24 mouse cellular contexts compared by ENCODE assay signal in the genomic region with DNA sequence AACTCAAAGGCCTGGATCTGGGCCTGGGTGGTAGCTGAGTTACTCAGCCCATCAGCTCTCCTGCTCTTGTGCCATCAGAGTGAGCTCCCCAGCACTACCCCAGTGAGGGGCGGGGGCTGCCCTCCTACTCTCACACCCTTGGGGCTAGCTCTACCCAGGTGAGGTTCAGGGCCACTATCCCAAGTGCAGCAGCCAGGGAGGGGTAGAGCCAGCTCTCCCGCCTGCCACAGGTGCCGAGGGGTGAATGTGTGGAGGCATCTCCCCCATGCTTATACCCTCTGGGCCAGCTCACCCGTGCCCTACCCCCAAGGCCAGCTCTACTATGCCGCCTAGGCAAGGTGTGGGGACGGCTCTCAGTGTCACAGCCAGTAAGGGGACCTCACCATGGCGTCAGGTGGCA.
DNase-seq lines count a peak whose midpoint lies in the region; ATAC-seq and TF ChIP-seq lines count a peak whose summit lies in the region.
"Had no signal": no experiment of that assay in that cellular context is flagged by ENCODE, and none has a peak within 500 bp of the region (broad histone marks: within the 10 kb centered on the region; RNA-seq: fewer than 3 reads in every experiment).

No protein-coding gene starts in this region.

- no peak overlapping the region for H3K4me3 ChIP-seq in forebrain, embryonic 12.5 days (replicated peaks)
- no peak overlapping the region for H3K4me3 ChIP-seq in forebrain, embryonic 13.5 days
- H3K4me3 ChIP-seq in heart, postnatal 0 days (ENCODE audit: low read depth, low read length), result no peak overlapping the region
- H3K4me3 ChIP-seq in kidney, embryonic 15.5 days (replicated peaks), result no peak overlapping the region
- peak overlapping the region; percentile 39 for H3K4me3 ChIP-seq in E14TG2a.4 (replicated peaks; ENCODE audit: low read length)
- H3K4me3 ChIP-seq: embryonic facial prominence, embryonic 13.5 days; erythroblast, embryonic 14.5 days; limb, embryonic 12.5 days had no signal

- H3K4me1 ChIP-seq in forebrain, embryonic 12.5 days, result no peaks in the 10 kb centered on the region
- H3K4me1 ChIP-seq in forebrain, embryonic 13.5 days, result no peaks in the 10 kb centered on the region
- H3K4me1 ChIP-seq in heart, postnatal 0 days (ENCODE audit: control insufficient read depth, insufficient read depth), result 0 out of 2 replicates have a peak, but pooled peaks cover 3% of the 10 kb centered on the region
- H3K4me1 ChIP-seq in kidney, embryonic 15.5 days, result peaks cover 37% of the 10 kb centered on the region
- peaks cover 28% of the 10 kb centered on the region for H3K4me1 ChIP-seq in E14TG2a.4 (replicated peaks; ENCODE audit: low read depth, low read length)
- H3K4me1 ChIP-seq: limb, embryonic 12.5 days had no signal

- WGBS in forebrain, embryonic 12.5 days, result 91% methylated on average over 7 of the region's 7 CpGs
- 92% methylated on average over 7 of the region's 7 CpGs for WGBS in forebrain, embryonic 13.5 days
- WGBS in heart, postnatal 0 days, result 94% methylated on average over 7 of the region's 7 CpGs
- WGBS in kidney, embryonic 15.5 days, result 89% methylated on average over 7 of the region's 7 CpGs

- H3K27me3 ChIP-seq in forebrain, embryonic 12.5 days, result no peaks in the 10 kb centered on the region
- no peaks in the 10 kb centered on the region for H3K27me3 ChIP-seq in forebrain, embryonic 13.5 days
- no peaks in the 10 kb centered on the region for H3K27me3 ChIP-seq in heart, postnatal 0 days (ENCODE audit: control insufficient read depth, insufficient read depth, low read length)
- no peaks in the 10 kb centered on the region for H3K27me3 ChIP-seq in kidney, embryonic 15.5 days
- no peaks in the 10 kb centered on the region for H3K27me3 ChIP-seq in E14TG2a.4 (ENCODE audit: insufficient read depth, low read length)
- H3K27me3 ChIP-seq: embryonic facial prominence, embryonic 13.5 days; limb, embryonic 12.5 days; Patski had no signal

- DNase-seq in heart, postnatal 0 days (ENCODE audit: low spot score), result no peak
- no peak for DNase-seq in heart, postnatal 25 days (ENCODE audit: low spot score)
- DNase-seq in kidney, postnatal 14 days, result no peak
- DNase-seq: adrenal gland, postnatal 36 days; cerebellum, adult 11 months; cerebellum, adult 9-11 months; gastrocnemius, postnatal 25 days; liver, postnatal 0 days; thymus, adult 2 months; thymus, postnatal 4 days had no signal

- no peaks in the 10 kb centered on the region for H3K9me3 ChIP-seq in forebrain, embryonic 12.5 days
- 0 out of 2 replicates have a peak, but pooled peaks cover under 1% of the 10 kb centered on the region for H3K9me3 ChIP-seq in forebrain, embryonic 13.5 days (replicated peaks)
- no peaks in the 10 kb centered on the region for H3K9me3 ChIP-seq in heart, postnatal 0 days (replicated peaks; ENCODE audit: control insufficient read depth, low read length)
- H3K9me3 ChIP-seq in kidney, embryonic 15.5 days (replicated peaks), result 0 out of 2 replicates have a peak, but pooled peaks cover under 1% of the 10 kb centered on the region
- no peaks in the 10 kb centered on the region for H3K9me3 ChIP-seq in E14TG2a.4 (ENCODE audit: low read length)
- H3K9me3 ChIP-seq: G1E had no signal

- H3K27ac ChIP-seq in forebrain, embryonic 12.5 days, result no peak overlapping the region
- no peak overlapping the region for H3K27ac ChIP-seq in forebrain, embryonic 13.5 days
- peak overlapping the region; percentile 20; the same call in 1 of the 2 replicates for H3K27ac ChIP-seq in heart, postnatal 0 days (ENCODE audit: low read depth)
- H3K27ac ChIP-seq in kidney, embryonic 15.5 days, result no peak overlapping the region
- H3K27ac ChIP-seq: embryonic facial prominence, embryonic 13.5 days; limb, embryonic 12.5 days had no signal

- intact Hi-C loops in heart, postnatal 25 days (cut with DNase I), result loop anchor here (5.0 kb wide), 1 partner anchor 43 kb away; no protein-coding TSS in a partner anchor

- no peak for TF ChIP-seq CTCF in heart, postnatal 0 days (IDR thresholded peaks at IDR 0.05; ENCODE audit: low read depth)
- no peak for TF ChIP-seq CTCF in E14TG2a.4 (conservative IDR thresholded peaks at IDR 0.05; ENCODE audit: low read length)

- no peak for TF ChIP-seq EP300 in heart, postnatal 0 days (IDR thresholded peaks at IDR 0.05; ENCODE audit: low read depth)

- H3K4me2 ChIP-seq in forebrain, embryonic 12.5 days, result no peak overlapping the region
- no peak overlapping the region for H3K4me2 ChIP-seq in forebrain, embryonic 13.5 days
- H3K4me2 ChIP-seq in heart, postnatal 0 days (ENCODE audit: low read depth, low read length), result no peak overlapping the region
- H3K4me2 ChIP-seq in kidney, embryonic 15.5 days, result no peak overlapping the region
- H3K4me2 ChIP-seq: embryonic facial prominence, embryonic 13.5 days; limb, embryonic 12.5 days; liver, embryonic 11.5 days; midbrain, embryonic 11.5 days had no signal

- H3K9ac ChIP-seq in forebrain, embryonic 12.5 days, result no peak overlapping the region
- H3K9ac ChIP-seq in forebrain, embryonic 13.5 days, result no peak overlapping the region
- no peak overlapping the region for H3K9ac ChIP-seq in heart, postnatal 0 days (replicated peaks; ENCODE audit: low read depth, low read length)
- H3K9ac ChIP-seq in kidney, embryonic 15.5 days, result no peak overlapping the region
- H3K9ac ChIP-seq: embryonic facial prominence, embryonic 13.5 days; limb, embryonic 12.5 days; liver, postnatal 0 days had no signal

- ATAC-seq in forebrain, embryonic 12.5 days (ENCODE audit: low FRiP score), result peak; percentile 11; the same call in 1 of the 2 replicates
- no peak for ATAC-seq in forebrain, embryonic 13.5 days
- 0 out of 2 replicates have a peak, but pooled peaks have one; percentile 20 for ATAC-seq in heart, postnatal 0 days (ENCODE audit: insufficient read depth, low read depth)
- ATAC-seq in kidney, embryonic 15.5 days (replicated peaks; ENCODE audit: low FRiP score), result 0 out of 2 replicates have a peak, but pooled peaks have one; percentile 36
- ATAC-seq in frontal cortex, adult (ENCODE audit: low TSS enrichment), result no peak
- ATAC-seq: forebrain, embryonic 16.5 days; intestine, embryonic 16.5 days; Patski had no signal

- 0 out of 2 replicates have a peak, but pooled peaks cover 2% of the 10 kb centered on the region for H3K36me3 ChIP-seq in forebrain, embryonic 12.5 days (replicated peaks)
- H3K36me3 ChIP-seq in forebrain, embryonic 13.5 days (ENCODE audit: poor library complexity, severe bottlenecking), result 0 out of 2 replicates have a peak, but pooled peaks cover 2% of the 10 kb centered on the region
- no peaks in the 10 kb centered on the region; the same call in 1 of the 2 replicates for H3K36me3 ChIP-seq in heart, postnatal 0 days (replicated peaks; ENCODE audit: control insufficient read depth, insufficient read depth, low read length)
- H3K36me3 ChIP-seq in kidney, embryonic 15.5 days, result peaks cover 10% of the 10 kb centered on the region
- H3K36me3 ChIP-seq in E14TG2a.4 (ENCODE audit: insufficient read depth, low read length), result peaks cover 11% of the 10 kb centered on the region

Comparison
In these comparisons a context has a peak if more than half of its experiments do, and no peak if none do; other contexts are left out.
1. ATAC-seq: peak in forebrain, embryonic 12.5 days (single experiment), heart, postnatal 0 days (single experiment) and kidney, embryonic 15.5 days (single experiment); none in forebrain, embryonic 13.5 days (single experiment) and frontal cortex, adult (single experiment).